Comparison of ENCODE assay signal across 9 mouse cellular contexts in genomic region chr1:136006292-136006748, GRCm38 (mm10). TPM values are rescaled to one million over a fixed set of nuclear protein-coding genes. Genes with fewer than 3 reads are reported as not detected.
A peak's percentile ranks its signal among the peaks of the same experiment; 100 is the strongest.
DNase-seq lines count a peak whose midpoint lies in the region; ATAC-seq and TF ChIP-seq lines count a peak whose summit lies in the region.
"Had no signal": no experiment of that assay in that cellular context is flagged by ENCODE, and none has a peak within 500 bp of the region (broad histone marks: within the 10 kb centered on the region; RNA-seq: fewer than 3 reads in every experiment).

Gene Igfn1, minus strand, starts transcription at chr1:136006342.

- H3K4me2 ChIP-seq in limb, embryonic 13.5 days (replicated peaks) = peak within 1 kb of the TSS; percentile 67

- no peak for TF ChIP-seq CTCF in liver, adult 2 months (IDR thresholded peaks at IDR 0.05; ENCODE audit: low read depth, low read length)

- no peaks in the 10 kb centered on the region for H3K27me3 ChIP-seq in liver, adult 2 months (ENCODE audit: control insufficient read depth, insufficient read depth, low read length)
- peaks cover 27% of the 10 kb centered on the region for H3K27me3 ChIP-seq in limb, embryonic 13.5 days

- H3K4me1 ChIP-seq in liver, adult 2 months (ENCODE audit: control insufficient read depth, insufficient read depth, low read length) = no peaks in the 10 kb centered on the region; the same call in 1 of the 2 replicates
- peaks cover 12% of the 10 kb centered on the region for H3K4me1 ChIP-seq in limb, embryonic 13.5 days

- no peak within 1 kb of the TSS for H3K27ac ChIP-seq in liver, adult 2 months (replicated peaks; ENCODE audit: insufficient read depth, low read depth, low read length)
- H3K27ac ChIP-seq in limb, embryonic 13.5 days = no peak within 1 kb of the TSS

- no peak within 1 kb of the TSS for H3K4me3 ChIP-seq in liver, adult 2 months (ENCODE audit: insufficient read depth, low read depth, low read length)
- no peak within 1 kb of the TSS for H3K4me3 ChIP-seq in limb, embryonic 13.5 days

- no peak for ATAC-seq in limb, embryonic 13.5 days (ENCODE audit: low FRiP score, low read depth)

- DNase-seq in liver, adult 2 months (ENCODE audit: extremely low read depth, low read depth, low spot score) = peak; percentile 24
- DNase-seq in liver = no peak
- no peak for DNase-seq in gastrocnemius, postnatal 10 days
- DNase-seq in skeletal muscle tissue, adult 2 months (ENCODE audit: low read depth, low spot score) = peak; percentile 74
- DNase-seq in ovary, postnatal 14 days (ENCODE audit: low spot score) = no peak
- no peak for DNase-seq in cerebellum, postnatal 25 days

- H3K36me3 ChIP-seq in liver, adult 2 months (ENCODE audit: control insufficient read depth, insufficient read depth, low read length) = no peaks in the 10 kb centered on the region
- H3K36me3 ChIP-seq in limb, embryonic 13.5 days = no peaks in the 10 kb centered on the region

- WGBS in liver, adult 2 months = 95% methylated on average over 3 of the region's 3 CpGs
- WGBS in limb, embryonic 13.5 days = 70% methylated on average over 3 of the region's 3 CpGs

- no peak within 1 kb of the TSS for H3K9ac ChIP-seq in liver, adult 2 months (ENCODE audit: low read depth, low read length)
- H3K9ac ChIP-seq in limb, embryonic 13.5 days = 0 out of 2 replicates have a peak within 1 kb of the TSS, but pooled peaks have one; percentile 45

- no peaks in the 10 kb centered on the region for H3K9me3 ChIP-seq in limb, embryonic 13.5 days

- no peaks in the 10 kb centered on the region for H3K79me2 ChIP-seq in liver, adult 2 months (ENCODE audit: control insufficient read depth, insufficient read depth, low read length)

- TF ChIP-seq POLR2A in liver, adult 2 months (IDR thresholded peaks at IDR 0.05; ENCODE audit: extremely low read depth, insufficient read depth, low read length) = no peak

RNA-seq across cellular contexts. Expression of gene Igfn1, which starts in this region (rescaled TPM):
- not detected in 2 replicates for total RNA-seq in liver, adult 2 months (2014; rRNA removed)
- not detected in 2 replicates for polyA plus RNA-seq in liver, adult 2 months (2012; rRNA removed)
- 10 to 100 TPM; 18.2 to 31.6 TPM for total RNA-seq in gastrocnemius, postnatal 10 days (2021)
- 0.09 TPM in 1 of 2 replicates, not detected in the other for polyA plus RNA-seq in limb, embryonic 13.5 days (2015; fragmentation: Nextera tagmentation; extraction: Ambion mirVana)
- total RNA-seq: common myeloid progenitor, adult 5-6 weeks had no signal
- polyA plus RNA-seq: spleen, adult 2 months had no signal

Comparison
In these comparisons a context has a peak if more than half of its experiments do, and no peak if none do; other contexts are left out.
1. RNA of gene Igfn1 (total RNA-seq): 18.2 to 31.6 TPM in gastrocnemius, postnatal 10 days; not detected in liver, adult 2 months; every median in the first group is over 10 times any median in the second.
2. Peak in DNase-seq in liver, adult 2 months; RNA of the gene not detected or under 1 TPM.